Mouse (Mus musculus) kidney, embryonic 14.5 days (tissue): ENCODE data around the gene 5430419D17Rik. TPM values are rescaled to one million over a fixed set of nuclear protein-coding genes. Genes with fewer than 3 reads are reported as not detected.

ENCODE experiments used
- ATAC-seq: fragments of 200-750 bp; cut with Nextera tagmentation; 2 replicates; pipeline ENCODE4 v1.8.0; 2017; ENCODE audit warnings: moderate number of reproducible peaks, mild to moderate bottlenecking, moderate TSS enrichment, moderate library complexity; ENCODE audit not compliant: low FRiP score, low TSS enrichment
- H3K27ac ChIP-seq: fragments of 300-500 bp; sonication (generic); 2 replicates; pipeline ENCODE4 v1.5.1; 2014; ENCODE audit warnings: low read depth, mild to moderate bottlenecking, low read length, moderate library complexity, mixed read lengths
- H3K27me3 ChIP-seq: fragments of 300-500 bp; sonication (generic); 2 replicates; pipeline ENCODE4 v1.6.1; 2014; ENCODE audit warnings: mild to moderate bottlenecking, low read length; ENCODE audit not compliant: control insufficient read depth, insufficient read depth
- H3K36me3 ChIP-seq: fragments of 300-500 bp; sonication (generic); 2 replicates; pipeline ENCODE4 v1.6.1; 2014; ENCODE audit warnings: low read length, mixed read lengths; ENCODE audit not compliant: control insufficient read depth, insufficient read depth
- H3K4me1 ChIP-seq: fragments of 300-500 bp; sonication (generic); 2 replicates; pipeline ENCODE4 v1.6.1; 2014; ENCODE audit warnings: low read length, mixed read lengths; ENCODE audit not compliant: control insufficient read depth, insufficient read depth
- H3K4me2 ChIP-seq: fragments of 300-500 bp; sonication (generic); replicated peaks from 2 replicates; pipeline ENCODE4 v1.6.1; 2014; ENCODE audit warnings: low read depth, mild to moderate bottlenecking, low read length
- H3K4me3 ChIP-seq: fragments of 300-500 bp; sonication (generic); 2 replicates; pipeline ENCODE4 v1.5.1; 2014; ENCODE audit warnings: mild to moderate bottlenecking, low read length
- H3K9ac ChIP-seq: fragments of 300-500 bp; sonication (generic); 2 replicates; pipeline ENCODE4 v1.6.1; 2014; ENCODE audit warnings: low read depth, mild to moderate bottlenecking, low read length, moderate library complexity
- H3K9me3 ChIP-seq: fragments of 300-500 bp; sonication (generic); 2 replicates; pipeline ENCODE4 v1.6.1; 2016; ENCODE audit warnings: low read length; ENCODE audit not compliant: control insufficient read depth
- WGBS: fragments of 180-500 bp; shearing (Covaris S2); extraction: QIAGEN DNeasy Blood & Tissue Kit; methylation state at CpG from one replicate; pipeline ENCODE4 v1.1.7; 2014; 5-methylcytosine and 5-hydroxymethylcytosine counted together
- polyA plus RNA-seq: library from polyadenylated mRNA; unstranded; fragments of >200 nt; fragmentation: Nextera tagmentation; extraction: Ambion mirVana; gene quantifications from 2 replicates; pipeline ENCODE4 v1.2.1, GENCODE M21; 2014

Gene 5430419D17Rik
- polyA plus RNA-seq, 1 experiment from 2014 or later: not detected

GRCm38 (mm10) chr7:131329416-131329815, 155.2 kb downstream of the 5430419D17Rik start, which contains the start of gene Fam24b:
TSS of gene Fam24b (minus strand) at chr7:131329516.
- 91% methylated on average over 5 of the region's 5 CpGs for WGBS
- H3K9me3 ChIP-seq: no peaks in the 10 kb centered on the region
- no peak within 1 kb of the TSS for H3K9ac ChIP-seq
- H3K36me3 ChIP-seq: no peaks in the 10 kb centered on the region
- H3K4me1 ChIP-seq: no peaks in the 10 kb centered on the region
- no peaks in the 10 kb centered on the region for H3K27me3 ChIP-seq
- no peak within 1 kb of the TSS for H3K4me2 ChIP-seq
- H3K27ac ChIP-seq: no peak within 1 kb of the TSS
- no peak for ATAC-seq
- no peak within 1 kb of the TSS for H3K4me3 ChIP-seq

- Histone ChIP-seq H3K4me3 (no peak overlapping the region), H3K36me3 (no peaks in the 10 kb centered on the region), H3K9ac (no peak overlapping the region), H3K4me1 (no peaks in the 10 kb centered on the region), H3K27ac (no peak overlapping the region), H3K27me3 (no peaks in the 10 kb centered on the region), H3K9me3 (no peaks in the 10 kb centered on the region), H3K4me2 (no peak overlapping the region)
- no peak for ATAC-seq
- 76% methylated on average over 2 of the region's 2 CpGs for WGBS
These were observed 157.5 kb downstream of the 5430419D17Rik start for GRCm38 (mm10) chr7:131331688-131332087.

DNA sequence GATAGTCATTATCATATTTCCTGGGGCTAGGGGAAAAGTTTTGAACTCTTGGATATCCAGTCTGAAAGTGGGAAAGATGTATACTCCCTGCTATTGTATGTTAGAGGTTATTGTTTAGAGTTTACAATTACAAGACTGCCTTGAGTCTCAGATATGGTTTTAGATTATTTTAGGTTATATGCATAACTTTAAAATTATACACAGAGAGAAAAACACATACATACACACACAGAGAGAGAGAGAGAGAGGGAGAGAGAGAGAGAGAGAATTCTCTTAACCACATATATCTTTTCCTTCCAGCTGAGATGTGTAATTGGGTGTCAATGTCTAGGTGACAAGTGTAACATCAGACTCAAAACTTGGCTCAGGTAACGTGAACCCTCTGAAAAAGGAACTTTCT, 159.4 kb downstream of the 5430419D17Rik start, which contains the start of gene Fam24a:
Gene Fam24a (plus strand): TSS at position 301 of the 400 bp plus-strand sequence.
- H3K27ac ChIP-seq: no peak within 1 kb of the TSS
- H3K36me3 ChIP-seq: peaks cover 2% of the 10 kb centered on the region; the same call in 1 of the 2 replicates
- H3K9ac ChIP-seq: no peak within 1 kb of the TSS
- H3K4me1 ChIP-seq: no peaks in the 10 kb centered on the region
- no peak within 1 kb of the TSS for H3K4me2 ChIP-seq
- no peaks in the 10 kb centered on the region for H3K9me3 ChIP-seq
- no peak for ATAC-seq
- H3K4me3 ChIP-seq: no peak within 1 kb of the TSS
- WGBS: 26% methylated on average over 1 of the region's 1 CpGs
- no peaks in the 10 kb centered on the region for H3K27me3 ChIP-seq

DNA sequence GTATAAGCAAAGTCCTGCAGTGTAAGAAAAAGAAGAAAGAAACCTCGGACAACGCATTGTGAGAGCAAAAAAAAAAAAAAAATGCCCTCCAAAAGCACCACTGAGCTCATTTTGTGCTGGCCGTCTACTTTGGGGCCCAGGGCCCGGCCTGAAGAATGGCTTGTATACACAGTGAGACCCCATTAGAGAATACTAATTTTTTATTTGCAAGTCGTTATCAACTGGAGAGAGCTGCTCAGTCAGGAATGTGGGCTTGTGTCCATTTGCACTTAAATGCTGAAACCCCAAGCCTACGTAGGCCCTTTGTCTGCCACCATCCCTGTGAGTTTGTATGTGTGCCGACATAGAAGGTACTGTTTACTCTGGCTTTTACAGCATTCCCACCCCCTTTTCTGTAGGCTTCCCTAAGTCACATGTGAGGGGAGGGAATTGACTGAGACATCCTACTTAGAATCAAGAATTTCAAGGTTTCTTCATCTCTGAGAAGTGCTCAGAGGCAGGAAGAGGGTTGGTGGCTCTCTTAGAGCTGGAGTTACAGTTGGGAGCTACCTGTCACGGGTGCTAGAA, 163.4 kb downstream of the 5430419D17Rik start:
- no peak overlapping the region for H3K27ac ChIP-seq
- no peak overlapping the region for H3K4me2 ChIP-seq
- WGBS: 76% methylated on average over 8 of the region's 8 CpGs
- no peaks in the 10 kb centered on the region for H3K4me1 ChIP-seq
- H3K36me3 ChIP-seq: peaks cover 24% of the 10 kb centered on the region
- no peak overlapping the region for H3K9ac ChIP-seq
- H3K27me3 ChIP-seq: no peaks in the 10 kb centered on the region
- H3K4me3 ChIP-seq: no peak overlapping the region
- ATAC-seq: no peak
- H3K9me3 ChIP-seq: no peaks in the 10 kb centered on the region

DNA sequence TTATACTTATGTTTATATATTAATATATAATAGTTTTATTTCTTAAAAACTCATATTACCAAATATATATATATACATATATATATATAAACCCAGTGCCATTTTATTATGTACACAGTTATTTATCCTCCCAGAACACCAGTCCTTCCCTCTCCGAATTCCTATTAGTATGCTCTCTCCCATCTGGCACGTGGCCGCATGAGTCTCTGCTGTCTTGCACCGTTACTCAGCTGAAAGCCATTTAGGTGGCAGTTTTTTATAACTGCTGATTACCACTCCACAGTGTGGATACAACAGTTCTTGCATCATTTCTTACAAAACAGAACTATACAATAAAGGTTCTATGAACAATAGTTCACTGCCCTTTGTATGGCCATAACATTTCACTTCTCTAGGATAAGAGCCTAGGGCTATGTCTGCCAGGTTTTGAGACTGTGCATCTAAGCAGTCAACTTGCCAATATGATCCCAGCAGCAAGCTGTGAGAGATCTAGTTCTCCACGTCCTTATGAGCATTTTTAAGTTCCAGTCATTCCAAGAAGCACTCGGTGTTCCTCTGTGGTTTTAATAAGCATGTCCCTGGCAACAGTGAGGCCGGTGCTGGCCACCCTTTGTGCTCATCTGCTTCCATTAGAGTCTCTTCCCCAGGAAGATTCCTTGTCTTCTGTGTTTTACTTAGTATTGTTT, 171.8 kb downstream of the 5430419D17Rik start:
- ATAC-seq: no peak
- H3K4me2 ChIP-seq: no peak overlapping the region
- H3K27ac ChIP-seq: no peak overlapping the region
- H3K4me3 ChIP-seq: no peak overlapping the region
- peaks cover 61% of the 10 kb centered on the region for H3K36me3 ChIP-seq
- H3K27me3 ChIP-seq: no peaks in the 10 kb centered on the region
- no peaks in the 10 kb centered on the region for H3K4me1 ChIP-seq
- no peaks in the 10 kb centered on the region for H3K9me3 ChIP-seq
- 89% methylated on average over 7 of the region's 7 CpGs for WGBS
- no peak overlapping the region for H3K9ac ChIP-seq

Other genes with a start within 250 kb of the 5430419D17Rik start
- gene Htra1, start 238.3 kb upstream of the 5430419D17Rik start, polyA plus RNA-seq: 2.0 and 3.0 TPM in 2 replicates
- gene Dmbt1, start 142.3 kb upstream of the 5430419D17Rik start, polyA plus RNA-seq: not detected in 2 replicates
- gene 4933402N03Rik, start 28.1 kb upstream of the 5430419D17Rik start, polyA plus RNA-seq: not detected in 2 replicates
- gene Cuzd1, start 147.9 kb downstream of the 5430419D17Rik start, polyA plus RNA-seq: not detected in 2 replicates
- gene Fam24b, start 155.1 kb downstream of the 5430419D17Rik start, polyA plus RNA-seq: not detected in 2 replicates
- gene Fam24a, start 159.5 kb downstream of the 5430419D17Rik start, polyA plus RNA-seq: not detected in 2 replicates
- gene 2310057M21Rik, start 188.4 kb downstream of the 5430419D17Rik start, polyA plus RNA-seq: 18.5 and 21.3 TPM in 2 replicates
- gene Pstk, start 196.7 kb downstream of the 5430419D17Rik start, polyA plus RNA-seq: 65.1 and 76.9 TPM in 2 replicates
- gene Ikzf5, start 236.1 kb downstream of the 5430419D17Rik start, polyA plus RNA-seq: 14.8 and 23.4 TPM in 2 replicates
- gene Acadsb, start 236.2 kb downstream of the 5430419D17Rik start, polyA plus RNA-seq: 60.3 and 93.0 TPM in 2 replicates